Mouse (Mus musculus) mouse embryonic stem cell (cell line): ENCODE measurements around the gene Cacng1.

Experiments used
- in situ Hi-C, 2 experiments: fragments of 300-500 bp; cut with MboI; formaldehyde crosslinking; loops; 1 replicate in 1 of 2; 3 replicates in 1 of 2; pipeline ENCODE4 v1.14.3; 2019 to 2020; ENCODE audit warnings: low sequenced_read_pairs in 2 of 2, low pct_unique_long_range_greater_than_20kb in 1 of 2, mixed read lengths in 1 of 2; ENCODE audit not compliant: unreplicated experiment in 1 of 2

Gene Cacng1

DNA sequence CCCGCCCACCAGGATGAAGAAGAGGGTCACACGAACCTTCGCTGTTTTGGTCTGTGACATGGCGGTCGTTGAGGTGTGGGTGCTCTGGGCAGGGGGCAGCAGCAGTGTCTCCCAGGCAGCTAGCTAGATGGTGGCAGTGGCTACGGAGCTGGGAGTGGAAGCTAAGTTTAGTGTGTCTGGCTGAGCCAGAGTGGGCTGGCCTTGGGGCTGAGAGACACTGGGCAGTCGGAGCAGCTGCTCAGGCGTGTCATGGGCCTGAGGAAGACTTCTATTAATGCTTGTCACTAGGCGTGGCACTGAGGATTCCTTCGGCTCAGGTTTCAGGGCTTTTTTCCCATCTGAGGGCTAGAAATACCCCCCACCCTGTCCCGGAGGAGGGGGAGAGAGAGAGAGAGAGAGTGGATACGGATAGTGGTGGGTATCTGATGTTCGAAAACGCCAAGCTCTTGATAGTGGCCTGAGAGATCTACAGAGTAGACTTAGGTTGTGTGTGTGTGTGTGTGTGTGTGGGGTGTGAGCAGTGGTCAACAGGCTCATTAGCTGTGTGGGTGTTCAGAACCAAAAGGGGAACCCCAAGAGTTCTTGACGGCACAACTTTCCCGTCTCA is at the start of gene Cacng1:
Gene Cacng1 (minus strand): TSS at position 191 of the 607 bp plus-strand sequence.
- in situ Hi-C loops: no loop called here

DNA sequence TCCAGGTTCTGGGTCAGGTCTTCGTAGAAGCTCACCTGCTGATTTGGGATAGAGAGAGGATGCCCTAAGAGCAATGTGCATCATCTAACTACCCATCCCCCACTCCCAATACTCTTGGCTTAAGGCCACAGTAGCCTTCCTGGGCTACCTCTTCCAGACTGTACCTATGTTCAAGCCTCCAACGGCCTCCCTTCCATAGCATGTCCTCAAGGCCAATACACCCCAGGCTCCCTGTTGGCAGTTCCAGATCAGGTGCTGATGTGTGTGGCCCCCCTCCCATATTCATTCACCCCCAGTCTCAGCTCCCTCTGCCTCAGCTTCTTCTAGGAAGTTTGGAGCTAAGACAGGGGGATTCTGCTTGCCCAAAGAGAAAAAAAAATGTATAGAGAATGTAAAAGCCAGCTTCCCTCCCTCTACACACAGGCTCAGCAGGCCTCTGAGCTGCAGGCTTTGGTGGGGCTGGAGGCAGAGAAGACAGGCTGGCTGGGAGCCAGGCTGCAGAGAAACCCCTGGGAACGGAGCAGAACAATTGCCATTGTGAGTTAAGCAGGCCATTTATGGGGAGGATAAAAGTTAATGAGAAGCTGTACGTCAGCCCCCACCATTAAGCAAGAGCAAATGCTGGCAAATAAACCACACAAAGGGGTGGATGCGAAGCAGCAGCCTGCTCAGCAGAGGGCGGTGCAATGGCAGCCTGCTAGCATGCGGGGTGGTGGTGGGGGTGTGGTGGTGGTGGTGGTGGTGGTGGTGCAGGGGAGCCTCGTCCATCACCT is 46.6 kb upstream of the Cacng1 start:
- in situ Hi-C loops: no loop called here

DNA sequence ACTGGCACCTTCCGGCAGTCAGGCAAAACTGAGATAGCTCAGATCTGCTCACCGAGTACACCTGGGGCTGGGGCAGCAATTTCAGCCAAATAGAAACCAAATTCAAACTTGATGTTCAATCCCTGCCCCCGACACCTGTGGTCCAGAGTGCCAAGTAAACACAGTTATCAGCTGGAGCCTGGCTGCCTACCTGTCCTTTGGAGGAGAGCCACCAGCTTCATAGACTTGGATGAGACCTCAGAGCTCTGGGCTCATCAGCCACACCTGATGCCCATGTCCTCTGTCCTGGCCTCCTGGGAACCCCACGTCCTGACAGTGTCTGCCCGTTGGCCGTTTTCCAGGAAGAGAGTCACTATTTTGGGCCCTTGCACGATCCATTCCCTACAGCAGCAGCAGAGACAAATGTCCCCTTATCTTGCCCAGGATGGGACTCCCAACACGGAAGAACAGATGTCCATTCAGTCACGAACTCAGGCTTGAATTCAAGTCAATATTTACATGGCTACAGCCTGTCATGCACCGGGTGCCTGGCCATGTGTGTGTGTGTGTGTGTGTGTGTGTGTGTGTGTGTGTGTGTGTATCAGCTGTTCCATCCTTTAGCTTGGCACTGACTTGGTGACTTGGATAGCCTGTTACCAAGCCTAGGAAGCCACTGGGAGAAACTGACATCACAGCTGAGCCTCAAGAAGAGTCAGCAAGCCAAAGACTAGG is 45.6 kb upstream of the Cacng1 start:
- in situ Hi-C loops: no loop called here

DNA sequence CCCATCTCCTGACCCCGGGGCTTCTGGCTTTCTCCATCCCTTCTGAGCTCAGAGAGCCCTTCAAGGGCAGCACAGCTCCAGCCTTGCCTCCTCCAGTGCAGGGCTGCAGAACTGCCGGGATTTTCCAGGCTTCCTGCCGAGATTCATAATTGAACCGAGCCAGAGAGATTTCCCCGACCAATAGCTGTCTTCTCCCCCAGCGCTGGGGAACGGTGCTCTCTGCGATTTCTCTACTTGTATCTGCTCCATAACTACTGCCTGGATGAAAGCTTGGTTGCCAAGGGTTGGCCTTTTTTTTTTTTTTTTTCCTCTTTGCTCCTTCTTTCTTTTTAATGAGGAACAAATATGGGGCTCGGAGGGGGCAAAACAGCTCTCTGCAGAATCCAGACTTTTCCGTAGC is 43.7 kb upstream of the Cacng1 start:
- in situ Hi-C loops: no loop called here

DNA sequence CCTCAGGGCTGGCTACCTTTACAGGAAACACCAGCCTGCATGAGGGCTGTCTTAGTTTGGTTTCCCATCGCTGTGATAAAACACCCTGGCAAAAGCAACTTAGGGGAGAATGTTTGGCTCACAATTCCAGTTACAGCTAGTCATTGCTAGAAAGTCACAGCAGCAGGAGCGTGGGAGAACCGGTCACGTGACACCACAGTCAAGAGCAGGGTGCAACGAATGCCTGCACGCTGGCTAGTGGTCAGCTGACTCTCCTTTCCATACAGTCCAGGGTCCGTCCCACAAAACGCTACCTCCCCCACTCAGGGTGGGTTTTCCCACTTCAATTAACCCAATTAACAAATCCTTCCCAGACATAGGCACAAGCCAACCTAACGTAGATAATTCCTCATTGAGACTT is 43.2 kb upstream of the Cacng1 start:
- in situ Hi-C loops: no loop called here

DNA sequence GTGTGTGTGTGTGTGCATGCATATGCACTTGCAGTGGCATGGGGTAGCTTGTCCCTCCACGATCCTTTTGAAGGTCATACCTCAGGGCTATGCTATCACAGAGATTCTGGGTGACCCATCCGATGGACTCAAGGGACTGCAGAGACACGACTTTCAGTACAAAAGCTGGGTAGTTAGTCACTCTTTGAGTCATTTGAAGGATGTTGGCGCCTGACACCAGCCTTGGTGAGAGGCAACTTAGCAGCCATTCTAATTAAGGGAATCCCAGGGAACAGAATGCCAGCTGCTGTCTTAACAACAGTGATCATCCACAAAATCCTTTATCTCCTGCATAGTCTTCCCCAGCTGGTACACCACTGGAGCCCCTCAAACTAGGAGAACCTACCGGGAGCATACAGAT is 32.8 kb upstream of the Cacng1 start:
- in situ Hi-C loops: no loop called here

DNA sequence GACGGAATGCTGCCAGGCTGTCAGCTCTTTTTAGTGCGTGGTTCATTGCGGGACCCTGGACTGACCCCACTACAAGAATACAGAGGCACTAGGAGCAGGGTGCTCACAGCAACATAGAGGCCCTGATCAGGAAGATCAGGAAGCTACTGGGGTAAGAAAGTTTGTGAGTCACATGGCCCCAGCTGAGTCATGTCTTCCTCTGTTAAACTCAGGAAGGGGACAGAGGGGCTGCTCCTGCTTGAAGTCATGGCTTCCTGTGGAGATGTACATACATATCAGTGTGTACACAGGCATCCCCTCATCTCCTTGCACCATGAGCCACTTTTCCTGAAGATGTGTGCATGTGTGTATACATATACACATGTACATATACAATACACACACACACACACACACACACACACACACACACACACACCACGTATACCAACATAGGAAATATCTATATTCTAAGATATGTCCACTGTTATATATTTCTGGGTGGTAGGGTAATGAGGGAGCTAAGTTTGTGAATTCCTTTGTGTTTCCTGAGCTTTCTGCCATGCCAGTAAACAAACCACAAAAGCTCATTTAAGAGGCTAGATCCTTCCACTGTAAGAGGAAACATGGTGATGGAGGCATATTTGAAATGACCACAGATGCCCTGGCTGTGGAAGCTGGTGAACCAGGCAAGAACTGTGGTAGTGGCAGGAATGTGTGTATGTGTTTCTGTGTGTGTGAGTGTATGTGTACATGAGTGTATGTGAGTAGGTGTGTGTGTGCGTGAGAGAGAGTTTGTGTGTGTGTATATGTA is 32.1 kb upstream of the Cacng1 start:
- in situ Hi-C loops: no loop called here

DNA sequence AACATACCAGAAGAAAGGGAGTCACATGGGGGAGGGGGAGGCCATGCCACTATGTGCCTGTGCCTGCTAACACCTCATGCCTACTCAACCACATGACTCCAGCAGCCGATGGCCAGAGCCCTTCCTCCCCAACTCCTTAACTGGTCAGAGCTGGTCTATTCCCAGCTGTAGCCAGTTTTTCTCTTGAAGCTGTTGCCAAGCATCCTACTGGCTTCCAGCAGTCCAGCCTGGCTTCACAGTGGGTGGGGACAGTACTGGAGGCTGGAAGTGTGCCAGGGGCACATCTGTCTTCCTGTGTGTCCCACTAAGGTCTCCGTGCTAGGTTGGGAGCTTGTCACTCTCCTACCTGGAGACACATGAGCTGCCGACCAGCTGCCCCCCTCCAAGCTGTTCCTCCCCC is 26.8 kb upstream of the Cacng1 start:
- in situ Hi-C loops: no loop called here

DNA sequence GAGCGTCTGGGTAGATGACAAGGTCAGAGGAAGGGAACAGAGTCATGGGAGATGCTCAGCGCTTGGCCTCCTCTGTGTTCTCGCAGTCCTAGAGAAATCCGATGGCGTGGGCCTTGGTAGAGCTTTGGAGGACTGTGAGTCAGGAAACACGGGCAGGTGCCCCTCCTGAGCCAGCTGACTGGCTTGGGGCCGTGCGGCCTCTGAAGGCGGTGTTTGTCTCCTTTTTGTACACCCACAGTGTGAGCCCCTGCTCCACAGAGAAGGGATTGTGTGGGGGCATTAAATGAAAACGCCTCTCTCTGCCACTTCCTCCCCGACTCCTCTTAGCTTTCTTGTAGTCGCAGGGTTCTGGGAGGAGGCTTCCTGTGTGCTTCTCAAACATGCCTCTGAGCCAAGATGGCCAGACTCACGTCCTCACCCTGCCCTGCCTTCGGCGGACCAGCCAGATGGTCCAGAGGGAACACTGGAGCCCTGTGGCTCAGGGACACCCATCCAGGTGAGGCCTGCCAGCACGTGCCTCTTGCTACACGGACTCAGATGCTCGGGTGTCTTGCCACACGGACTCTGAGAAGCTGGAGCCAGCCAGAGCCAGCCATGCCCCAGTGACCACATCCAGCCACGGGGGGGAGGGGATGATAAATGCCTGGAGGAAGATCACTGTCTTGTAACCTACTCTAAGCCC is 22.2 kb upstream of the Cacng1 start:
- in situ Hi-C loops: no loop called here

DNA sequence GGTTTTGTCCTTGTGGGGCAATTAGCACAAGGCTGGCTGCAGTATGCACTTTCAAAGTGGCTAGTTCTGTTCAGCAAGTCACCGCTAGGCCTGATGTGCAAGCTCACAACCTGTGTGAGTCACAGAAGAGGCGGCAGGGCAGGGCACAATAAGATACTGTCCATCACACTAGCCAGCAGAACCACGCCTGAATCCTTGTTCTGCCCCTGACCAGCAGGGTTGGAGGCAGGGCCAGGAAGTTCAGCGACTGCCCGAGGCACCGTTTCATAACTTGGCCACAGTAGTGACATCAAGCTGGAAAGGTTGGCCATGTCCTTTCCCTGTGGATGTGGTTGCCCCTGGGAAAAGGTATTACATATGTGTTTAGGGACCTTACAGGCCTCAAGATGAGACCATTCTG is 21.6 kb upstream of the Cacng1 start:
- in situ Hi-C loops: no loop called here

DNA sequence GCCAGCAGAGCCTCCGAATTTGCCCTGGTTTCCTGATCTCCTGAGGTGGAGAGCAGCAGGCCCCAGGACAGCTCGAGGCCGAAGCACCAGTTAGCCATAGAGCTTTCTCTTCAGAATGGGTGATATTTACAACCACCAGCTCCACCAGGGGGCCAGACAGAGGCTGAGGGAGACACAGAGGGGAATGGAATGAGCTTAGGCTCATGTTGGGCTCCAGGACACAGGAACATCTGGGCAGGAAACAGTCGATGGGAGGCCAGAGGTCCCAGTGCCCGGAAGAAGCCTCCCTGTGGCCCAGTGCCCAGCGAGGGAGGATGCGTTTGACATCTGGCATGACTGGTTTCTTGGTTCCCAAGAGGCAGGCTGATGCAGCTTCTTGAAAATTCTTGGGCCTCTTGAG is 17.8 kb upstream of the Cacng1 start:
- in situ Hi-C loops: no loop called here

DNA sequence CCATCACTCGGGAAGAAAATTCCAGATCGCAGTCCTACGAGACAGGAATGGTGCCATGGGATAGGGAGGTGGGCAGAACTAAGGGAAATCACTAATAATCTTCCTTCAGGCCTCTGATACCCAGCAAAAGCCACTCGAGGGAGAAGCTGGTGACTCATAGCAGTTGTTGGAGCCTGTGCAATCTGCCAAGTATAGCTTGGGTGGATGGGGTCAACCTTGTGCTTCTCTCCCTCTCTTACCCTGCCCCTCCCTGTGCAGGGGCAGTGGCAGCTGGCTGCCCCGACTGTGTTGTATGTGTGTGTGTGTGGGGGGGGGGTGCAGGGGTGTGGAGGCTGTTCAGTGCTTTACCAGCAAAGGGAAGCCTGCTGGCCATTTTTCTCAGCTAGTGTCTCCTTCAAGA is 15.2 kb upstream of the Cacng1 start:
- in situ Hi-C loops: no loop called here

DNA sequence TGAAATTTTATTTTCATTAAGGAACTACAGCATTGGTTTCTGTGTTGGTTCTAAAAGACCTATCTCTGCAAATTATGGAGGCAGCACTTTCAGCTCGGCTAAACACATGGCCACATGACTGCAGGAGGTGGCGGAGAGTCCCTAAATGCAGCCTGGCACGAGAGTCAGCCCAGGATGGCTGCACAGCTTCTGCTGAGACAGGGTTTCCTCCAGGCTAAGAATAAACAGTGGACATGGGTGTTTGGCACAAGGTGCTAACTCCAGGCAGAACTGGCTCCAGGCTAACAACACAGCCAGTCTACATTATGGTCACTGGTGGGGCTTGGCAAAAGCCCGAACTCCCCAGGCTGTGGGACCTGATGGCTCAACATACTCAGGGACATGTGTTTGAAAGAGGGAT is 14.6 kb upstream of the Cacng1 start:
- in situ Hi-C loops: no loop called here

DNA sequence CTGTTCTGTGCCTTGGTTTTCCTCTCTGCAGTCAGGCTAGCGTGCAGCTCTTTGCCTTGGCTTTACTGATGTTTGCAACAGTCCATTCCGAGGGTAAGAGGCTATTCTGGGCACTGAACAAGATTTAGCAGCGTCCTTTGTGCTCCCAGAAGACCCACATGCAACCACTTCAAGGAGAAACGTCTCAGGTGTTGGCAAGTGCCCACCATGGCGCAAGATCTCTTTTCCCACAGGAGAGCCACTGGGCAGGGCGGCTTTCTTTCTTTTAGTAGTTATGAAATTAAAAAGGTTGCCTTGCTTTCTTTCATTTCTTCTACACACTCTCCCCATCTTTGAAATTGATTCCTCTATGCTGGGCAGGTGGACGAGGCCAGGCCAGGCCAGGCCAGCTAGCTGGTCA is 12.8 kb upstream of the Cacng1 start:
- in situ Hi-C loops: no loop called here

DNA sequence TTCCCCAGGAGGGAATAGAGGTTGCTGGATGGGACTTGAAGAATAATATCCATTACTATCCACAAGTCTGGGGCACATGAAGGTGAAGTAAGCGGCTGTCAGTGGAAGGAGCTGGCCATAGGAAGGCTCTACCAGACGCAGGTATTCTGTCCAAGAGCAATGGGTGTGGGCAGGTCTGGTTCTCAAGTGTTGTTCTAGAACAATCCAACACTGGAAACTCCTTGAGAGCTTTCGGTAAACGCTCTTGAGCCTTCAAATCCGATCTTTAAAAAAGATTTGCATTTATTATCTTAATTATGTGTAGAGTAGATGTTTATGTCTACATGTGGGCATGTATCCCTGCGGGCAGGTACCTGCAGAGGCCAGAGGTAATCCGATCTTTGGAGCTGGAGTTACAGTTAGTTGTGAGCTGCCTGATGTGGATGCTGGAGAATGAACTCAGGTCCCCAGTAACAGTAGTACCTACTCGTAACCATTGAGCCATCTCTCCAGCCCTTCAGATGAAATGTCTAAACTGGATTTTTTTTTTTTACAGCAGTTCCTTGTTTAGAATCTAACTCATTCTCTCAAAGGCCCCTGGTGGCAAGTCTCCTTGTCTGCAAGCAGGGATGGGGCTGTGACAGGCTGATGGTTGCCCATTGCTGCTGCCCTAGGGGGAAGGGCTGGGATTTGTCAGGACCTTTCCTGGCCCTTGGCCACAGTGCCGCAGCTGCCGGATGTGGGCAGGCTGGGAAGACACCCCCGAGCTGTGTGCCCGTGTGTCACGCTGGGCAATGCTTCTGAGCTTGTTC is 11.9 kb upstream of the Cacng1 start:
- in situ Hi-C loops: no loop called here

DNA sequence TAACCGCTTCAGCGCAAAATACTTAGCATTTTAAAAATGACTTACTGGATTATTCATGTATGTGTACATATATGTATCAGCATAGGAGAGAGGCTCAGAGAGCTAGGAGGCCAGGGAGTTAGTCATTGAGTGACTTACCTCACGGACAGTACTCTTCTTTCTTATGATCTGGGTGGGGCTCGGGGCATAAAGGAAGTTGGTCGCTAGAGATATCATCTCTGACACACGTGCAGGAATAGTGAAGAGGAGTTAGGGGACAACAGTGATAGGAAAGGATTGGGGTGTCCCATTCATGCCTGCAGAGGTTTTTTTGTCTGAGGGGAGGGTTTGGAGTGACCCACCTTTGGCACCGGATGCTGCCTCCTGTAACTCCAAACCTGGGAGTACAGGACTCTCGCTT is 8.3 kb upstream of the Cacng1 start:
- in situ Hi-C loops: no loop called here

DNA sequence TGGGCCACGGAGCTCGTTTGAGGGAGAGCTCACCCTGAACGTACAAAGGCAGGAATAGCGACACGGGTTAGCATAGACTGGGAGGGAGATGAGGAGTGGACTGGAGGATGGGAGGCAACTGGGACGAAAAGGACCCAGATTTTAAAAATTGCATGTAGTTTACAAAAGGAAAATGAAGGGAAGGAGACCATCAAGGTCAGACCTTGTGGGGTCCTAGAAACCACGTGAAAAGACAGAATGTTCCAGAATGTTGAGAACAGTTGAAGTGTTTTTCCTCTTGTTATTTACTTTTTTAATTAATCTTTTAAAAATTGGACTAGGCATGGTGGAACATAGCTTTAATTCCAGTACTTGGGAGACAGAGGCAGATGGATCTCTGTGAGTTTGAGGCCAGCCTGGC is 4.7 kb upstream of the Cacng1 start:
- in situ Hi-C loops: no loop called here
